Mouse (Mus musculus) lung, embryonic 16.5 days (tissue): Measurements from ENCODE around the gene Fut1. TPM values are rescaled to one million over a fixed set of nuclear protein-coding genes. Genes with fewer than 3 reads are reported as not detected.

ENCODE experiments used
- ATAC-seq: fragments of 200-750 bp; cut with Nextera tagmentation; 2 replicates; pipeline ENCODE4 v1.8.0; 2017; ENCODE audit warnings: low read depth, mild to moderate bottlenecking, moderate library complexity
- H3K27ac ChIP-seq: fragments of 300-500 bp; sonication (generic); 2 replicates; pipeline ENCODE4 v1.5.1; 2014; ENCODE audit warnings: mild to moderate bottlenecking, control low read depth, low read length
- H3K27me3 ChIP-seq: fragments of 300-500 bp; sonication (generic); 2 replicates; pipeline ENCODE4 v1.6.1; 2014; ENCODE audit warnings: low read depth, low read length, mixed read lengths; ENCODE audit not compliant: control insufficient read depth, insufficient read depth
- H3K36me3 ChIP-seq: fragments of 300-500 bp; sonication (generic); 2 replicates; pipeline ENCODE4 v1.6.1; 2014; ENCODE audit warnings: low read length; ENCODE audit not compliant: control insufficient read depth, insufficient read depth
- H3K4me1 ChIP-seq: fragments of 300-500 bp; sonication (generic); replicated peaks from 2 replicates; pipeline ENCODE4 v1.6.1; 2014; ENCODE audit warnings: low read length, mixed read lengths; ENCODE audit not compliant: control insufficient read depth, insufficient read depth
- H3K4me2 ChIP-seq: fragments of 300-500 bp; sonication (generic); 2 replicates; pipeline ENCODE4 v1.6.1; 2014; ENCODE audit warnings: low read depth, low read length, control low read depth
- H3K4me3 ChIP-seq: fragments of 300-500 bp; sonication (generic); 2 replicates; pipeline ENCODE4 v1.5.1; 2014; ENCODE audit warnings: mild to moderate bottlenecking, low read length, control low read depth
- H3K9ac ChIP-seq: fragments of 300-500 bp; sonication (generic); 2 replicates; pipeline ENCODE4 v1.6.1; 2014; ENCODE audit warnings: low read length, control low read depth
- H3K9me3 ChIP-seq: fragments of 300-500 bp; sonication (generic); 2 replicates; pipeline ENCODE4 v1.6.1; 2016; ENCODE audit warnings: low read length; ENCODE audit not compliant: control insufficient read depth
- WGBS: fragments of 180-500 bp; shearing (Covaris S2); extraction: QIAGEN DNeasy Blood & Tissue Kit; methylation state at CpG from one replicate; pipeline ENCODE4 v1.1.7; 2014; 5-methylcytosine and 5-hydroxymethylcytosine counted together
- polyA plus RNA-seq: library from polyadenylated mRNA; unstranded; fragments of >200 nt; fragmentation: Nextera tagmentation; extraction: Ambion mirVana; gene quantifications from 2 replicates; pipeline ENCODE4 v1.2.1, GENCODE M21; 2015

Fut1 gene
- polyA plus RNA-seq, 1 experiment from 2014 or later, result 0.70 TPM

GRCm38 (mm10) chr7:45635711-45636688, 18.9 kb downstream of the Fut1 start:
- Histone ChIP-seq H3K9ac (no peak overlapping the region), H3K4me2 (peak overlapping the region; percentile 16), H3K9me3 (no peaks in the 10 kb centered on the region), H3K4me3 (no peak overlapping the region), H3K36me3 (peaks cover 9% of the 10 kb centered on the region), H3K4me1 (peaks cover 53% of the 10 kb centered on the region), H3K27me3 (no peaks in the 10 kb centered on the region), H3K27ac (peak overlapping the region; percentile 88)
- WGBS, result 46% methylated on average over 15 of the region's 15 CpGs
- peak; percentile 29 for ATAC-seq

- WGBS, result 83% methylated on average over 6 of the region's 6 CpGs
- Histone ChIP-seq H3K9me3 (no peaks in the 10 kb centered on the region), H3K9ac (no peak overlapping the region), H3K36me3 (peaks cover 9% of the 10 kb centered on the region), H3K4me2 (peak overlapping the region; percentile 56; the same call in 1 of the 2 replicates), H3K4me3 (no peak overlapping the region), H3K27me3 (no peaks in the 10 kb centered on the region), H3K27ac (no peak overlapping the region), H3K4me1 (peaks cover 63% of the 10 kb centered on the region)
- no peak for ATAC-seq
Observed at GRCm38 (mm10) chr7:45637710-45638109, 20.6 kb downstream of the Fut1 start.

- Histone ChIP-seq H3K4me2 (peak overlapping the region; percentile 56), H3K9me3 (no peaks in the 10 kb centered on the region), H3K9ac (peak overlapping the region; percentile 46), H3K36me3 (peaks cover 9% of the 10 kb centered on the region), H3K4me1 (peaks cover 64% of the 10 kb centered on the region), H3K27me3 (no peaks in the 10 kb centered on the region), H3K27ac (peak overlapping the region; percentile 36; the same call in 1 of the 2 replicates), H3K4me3 (peak overlapping the region; percentile 40)
- ATAC-seq, result peak; percentile 83
- 20% methylated on average over 29 of the region's 29 CpGs for WGBS
Observed at GRCm38 (mm10) chr7:45638623-45639401, 21.7 kb downstream of the Fut1 start.

- Histone ChIP-seq H3K4me2 (peak within 1 kb of the TSS; percentile 12; the same call in 1 of the 2 replicates), H3K4me3 (no peak within 1 kb of the TSS), H3K36me3 (peaks cover 9% of the 10 kb centered on the region), H3K27me3 (no peaks in the 10 kb centered on the region), H3K27ac (peak within 1 kb of the TSS; percentile 36), H3K9me3 (no peaks in the 10 kb centered on the region), H3K4me1 (peaks cover 64% of the 10 kb centered on the region), H3K9ac (peak within 1 kb of the TSS; percentile 12; the same call in 1 of the 2 replicates)
- WGBS, result 25% methylated on average over 19 of the region's 19 CpGs
- ATAC-seq, result no peak
Observed at GRCm38 (mm10) chr7:45639561-45640027, 22.5 kb downstream of the Fut1 start, which contains the start of gene Mamstr. Mamstr (plus strand) TSS chr7:45639977.

- Histone ChIP-seq H3K4me1 (peaks cover 61% of the 10 kb centered on the region), H3K4me2 (no peak overlapping the region), H3K27me3 (no peaks in the 10 kb centered on the region), H3K9ac (peak overlapping the region; percentile 12; the same call in 1 of the 2 replicates), H3K27ac (peak overlapping the region; percentile 19; the same call in 1 of the 2 replicates), H3K9me3 (no peaks in the 10 kb centered on the region), H3K36me3 (peaks cover 9% of the 10 kb centered on the region), H3K4me3 (no peak overlapping the region)
- WGBS, result 77% methylated on average over 19 of the region's 19 CpGs
- ATAC-seq, result no peak
Observed at GRCm38 (mm10) chr7:45640191-45640957, 23.3 kb downstream of the Fut1 start.

GRCm38 (mm10) chr7:45641391-45642040, 24.4 kb downstream of the Fut1 start:
- H3K4me1 ChIP-seq, result peaks cover 49% of the 10 kb centered on the region
- peak; percentile 37 for ATAC-seq

GRCm38 (mm10) chr7:45642083-45642482, 25.0 kb downstream of the Fut1 start:
- 65% methylated on average over 5 of the region's 5 CpGs for WGBS
- ATAC-seq, result no peak

More at GRCm38 (mm10) chr7:45641391-45642040, 24.4 kb downstream of the Fut1 start:
- no peaks in the 10 kb centered on the region for H3K9me3 ChIP-seq
- no peaks in the 10 kb centered on the region for H3K27me3 ChIP-seq
- peak overlapping the region; percentile 80 for H3K9ac ChIP-seq
- H3K27ac ChIP-seq, result peak overlapping the region; percentile 89
- H3K36me3 ChIP-seq, result peaks cover 5% of the 10 kb centered on the region
- peak overlapping the region; percentile 57 for H3K4me3 ChIP-seq
- 33% methylated on average over 17 of the region's 17 CpGs for WGBS
- H3K4me2 ChIP-seq, result peak overlapping the region; percentile 91

More at GRCm38 (mm10) chr7:45642083-45642482, 25.0 kb downstream of the Fut1 start:
- Histone ChIP-seq H3K9me3 (no peaks in the 10 kb centered on the region), H3K4me3 (peak overlapping the region; percentile 57), H3K36me3 (no peaks in the 10 kb centered on the region; the same call in 1 of the 2 replicates), H3K4me1 (peaks cover 47% of the 10 kb centered on the region), H3K27ac (peak overlapping the region; percentile 89), H3K9ac (peak overlapping the region; percentile 80), H3K4me2 (peak overlapping the region; percentile 91), H3K27me3 (no peaks in the 10 kb centered on the region)
